Mouse (Mus musculus) T-helper 17 cell (primary cell): ENCODE measurements around the gene Cpa5.

ENCODE experiments used
- in situ Hi-C, 2 experiments: fragments of 300-600 bp; cut with MboI, MseI; formaldehyde crosslinking; loops; 1 replicate in 1 of 2; 2 replicates in 1 of 2; pipeline ENCODE4 v1.15.1; 2025; ENCODE audit warnings: high pct_unique_total_duplicates in 2 of 2

Gene Cpa5

GRCm38 (mm10) chr6:30638674-30639268 lies 28.0 kb downstream of the Cpa5 start, which contains the start of gene Cpa1:
Gene Cpa1, plus strand, starts transcription at chr6:30639218.
- in situ Hi-C loops = no loop called here

- in situ Hi-C loops = no loop called here
These were observed 33.1 kb downstream of the Cpa5 start for GRCm38 (mm10) chr6:30643694-30644460.

GRCm38 (mm10) chr6:30644462-30644861 lies 33.7 kb downstream of the Cpa5 start:
- in situ Hi-C loops = no loop called here

- in situ Hi-C loops = no loop called here
These were observed 34.6 kb downstream of the Cpa5 start for GRCm38 (mm10) chr6:30645379-30645778.

- in situ Hi-C loops = no loop called here
These were observed 39.0 kb downstream of the Cpa5 start for GRCm38 (mm10) chr6:30649651-30650296.

- in situ Hi-C loops = no loop called here
These were observed 41.8 kb downstream of the Cpa5 start for GRCm38 (mm10) chr6:30652425-30653188.

- in situ Hi-C loops = no loop called here
These were observed 42.7 kb downstream of the Cpa5 start for GRCm38 (mm10) chr6:30653518-30653917.

GRCm38 (mm10) chr6:30654402-30654859 lies 43.6 kb downstream of the Cpa5 start:
- in situ Hi-C loops = no loop called here

- in situ Hi-C loops = loop anchor here in 1 of 2 experiments (5.0 kb wide), 1 partner anchor 147 kb away; no protein-coding TSS in a partner anchor
These were observed 44.1 kb downstream of the Cpa5 start for GRCm38 (mm10) chr6:30654932-30655331.

GRCm38 (mm10) chr6:30657279-30657678 lies 46.5 kb downstream of the Cpa5 start:
- in situ Hi-C loops = loop anchor here in 1 of 2 experiments (5.0 kb wide), 1 partner anchor 145 kb away; no protein-coding TSS in a partner anchor

- in situ Hi-C loops = loop anchor here in 1 of 2 experiments (5.0 kb wide), 1 partner anchor 144 kb away; no protein-coding TSS in a partner anchor
These were observed 47.8 kb downstream of the Cpa5 start for GRCm38 (mm10) chr6:30658619-30659018.

GRCm38 (mm10) chr6:30664776-30665175 lies 54.0 kb downstream of the Cpa5 start:
- in situ Hi-C loops = no loop called here

GRCm38 (mm10) chr6:30665296-30665695 lies 54.5 kb downstream of the Cpa5 start:
- in situ Hi-C loops = no loop called here

GRCm38 (mm10) chr6:30666043-30666442 lies 55.2 kb downstream of the Cpa5 start:
- in situ Hi-C loops = no loop called here

- in situ Hi-C loops = no loop called here
These were observed 56.8 kb downstream of the Cpa5 start for GRCm38 (mm10) chr6:30667585-30667984.

GRCm38 (mm10) chr6:30671696-30672095 lies 60.9 kb downstream of the Cpa5 start:
- in situ Hi-C loops = no loop called here

- in situ Hi-C loops = no loop called here
These were observed 63.2 kb downstream of the Cpa5 start for GRCm38 (mm10) chr6:30673764-30674561.

GRCm38 (mm10) chr6:30674714-30675280 lies 64.0 kb downstream of the Cpa5 start:
- in situ Hi-C loops = no loop called here

GRCm38 (mm10) chr6:30675281-30675771 lies 64.5 kb downstream of the Cpa5 start:
- in situ Hi-C loops = no loop called here

- in situ Hi-C loops = no loop called here
These were observed 65.7 kb downstream of the Cpa5 start for GRCm38 (mm10) chr6:30676506-30676905.
